Mouse (Mus musculus) left cerebral cortex, adult 8-10 months (tissue): ENCODE measurements around the gene Atp6ap2. TPM values are rescaled to one million over a fixed set of nuclear protein-coding genes. Genes with fewer than 3 reads are reported as not detected.
"Not testable (repeated sequence)": the region's sequence is repeated elsewhere in the genome, so short reads cannot be mapped to it uniquely, and the experiment has no call there.

Experiments used
- DNase-seq, 2 experiments: peaks; one replicate each; pipeline ENCODE4 v3.0.0; 2022; ENCODE audit warnings: low spot score in 2 of 2
- total RNA-seq, 4 experiments: library from RNA; stranded (reverse); gene quantifications; 2 replicates each; pipeline ENCODE4 v1.2.4; 2022

Gene Atp6ap2
- 100 to 1,000 TPM; 206 to 228 (median 213) TPM for total RNA-seq

DNA sequence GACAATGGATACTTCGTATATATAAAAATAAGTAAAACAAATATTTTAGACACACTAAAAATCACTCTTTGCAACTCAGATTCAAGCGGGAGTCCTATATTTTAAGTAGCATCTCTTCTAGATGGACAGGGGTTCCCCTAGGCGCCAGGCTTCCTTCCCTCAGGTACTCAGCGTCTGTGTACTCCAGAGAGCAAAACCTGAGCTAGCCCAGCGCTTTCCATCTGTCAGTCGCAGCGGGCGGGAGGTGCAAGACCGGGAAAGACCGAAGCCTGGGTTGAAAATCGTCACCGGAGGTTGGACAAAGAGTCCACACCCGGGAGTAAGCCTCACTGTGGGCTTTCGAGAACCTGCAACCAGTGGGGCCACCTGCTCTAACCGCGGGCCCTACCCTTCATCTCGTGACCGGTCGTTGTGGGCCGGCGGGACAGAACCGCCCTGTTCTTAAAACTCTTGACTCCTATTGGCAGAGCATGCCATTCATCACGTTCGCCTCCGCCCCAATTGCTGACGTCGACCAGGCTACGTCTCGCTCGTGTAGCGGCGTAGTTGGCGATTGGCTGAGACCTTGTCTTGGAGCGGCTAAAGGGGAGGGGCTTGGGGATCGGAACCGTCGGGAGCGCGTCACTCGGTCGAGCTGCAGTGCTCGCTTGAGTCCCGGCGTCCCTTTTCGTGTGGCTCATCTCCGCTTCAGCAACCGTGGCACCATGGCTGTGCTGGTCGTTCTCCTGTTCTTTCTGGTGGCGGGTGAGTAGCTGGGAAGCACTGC is at the start of gene Atp6ap2:
Gene Atp6ap2 (plus strand): TSS at position 610 of the 766 bp plus-strand sequence.
- peak; percentile 70 to 95 for DNase-seq

DNA sequence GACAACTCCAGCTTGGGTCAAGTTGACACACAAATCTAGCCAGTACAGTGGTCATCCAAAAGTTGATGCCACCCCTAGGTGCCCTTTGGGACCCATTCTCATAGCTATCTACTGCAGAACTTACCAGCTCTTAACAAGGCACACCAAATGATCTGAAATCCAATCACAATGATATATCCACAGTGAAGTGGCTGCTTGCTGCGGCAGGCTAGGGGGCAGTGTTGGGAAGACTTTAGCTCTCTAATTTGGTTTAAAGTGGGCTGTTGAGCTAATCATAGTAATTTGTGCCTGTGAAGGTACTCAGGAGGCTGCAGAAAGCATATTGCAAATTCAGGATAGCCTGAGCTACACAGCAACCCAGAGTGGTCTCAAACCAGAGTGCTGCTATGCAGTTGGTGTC is 43.2 kb upstream of the Atp6ap2 start:
- no peak for DNase-seq

DNA sequence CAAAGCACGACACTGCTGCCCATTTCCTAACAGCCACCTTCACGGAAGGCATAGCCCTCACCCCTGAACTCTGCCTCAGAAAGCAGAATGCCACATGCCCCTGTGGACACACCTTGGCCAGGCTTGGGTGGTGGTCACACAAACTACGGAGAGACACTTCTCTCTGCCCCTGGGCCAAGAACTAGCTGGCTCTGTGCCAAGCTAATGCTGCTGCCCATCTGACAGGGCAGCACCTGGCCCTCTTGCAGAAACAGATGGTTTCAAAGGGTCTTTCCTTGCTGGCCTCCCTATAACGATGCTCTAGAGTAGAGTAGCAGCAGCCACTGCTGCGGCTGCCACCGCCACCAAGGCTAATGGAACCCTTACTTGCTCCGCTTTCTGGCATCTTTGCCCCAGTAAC is 30.5 kb upstream of the Atp6ap2 start:
- no peak for DNase-seq

DNA sequence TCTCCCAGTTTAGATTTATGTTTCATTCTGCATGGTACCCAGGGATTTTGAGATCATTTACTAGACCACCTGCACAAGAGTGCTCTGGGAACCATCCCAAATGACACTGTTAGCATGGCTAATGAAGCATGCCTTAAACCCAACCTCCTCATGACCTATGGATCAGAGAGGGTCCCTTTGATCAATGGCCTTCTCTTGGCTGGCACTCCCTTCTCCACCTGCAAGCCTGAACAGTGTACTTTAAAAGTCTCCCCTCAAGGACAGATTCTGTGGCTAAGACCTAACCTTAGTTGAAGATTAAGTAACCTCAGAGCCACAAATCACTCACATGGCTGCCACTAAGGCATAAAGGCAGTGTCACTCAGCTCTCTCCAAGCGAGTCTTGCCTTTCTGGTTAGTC is 16.2 kb upstream of the Atp6ap2 start:
- no peak for DNase-seq

DNA sequence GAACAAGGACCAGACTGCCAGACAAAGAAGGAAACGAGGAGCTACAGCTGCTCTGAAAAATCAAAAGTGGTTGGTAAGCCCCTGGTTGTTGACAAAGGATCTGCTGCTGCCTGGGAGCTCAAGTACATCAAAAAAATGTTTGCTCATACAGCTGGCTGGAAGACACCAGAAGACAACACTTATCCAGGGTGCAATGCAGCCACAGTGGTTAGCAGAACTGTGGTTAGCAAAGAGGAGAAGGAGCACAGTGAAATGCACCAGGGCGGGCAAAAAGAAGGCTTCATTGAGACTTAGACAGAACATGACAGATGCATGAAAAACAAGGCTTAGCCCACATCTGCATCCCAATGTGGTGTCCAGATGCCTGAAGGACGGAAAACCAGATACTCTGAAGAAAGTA is 9.7 kb upstream of the Atp6ap2 start:
- no peak for DNase-seq

DNA sequence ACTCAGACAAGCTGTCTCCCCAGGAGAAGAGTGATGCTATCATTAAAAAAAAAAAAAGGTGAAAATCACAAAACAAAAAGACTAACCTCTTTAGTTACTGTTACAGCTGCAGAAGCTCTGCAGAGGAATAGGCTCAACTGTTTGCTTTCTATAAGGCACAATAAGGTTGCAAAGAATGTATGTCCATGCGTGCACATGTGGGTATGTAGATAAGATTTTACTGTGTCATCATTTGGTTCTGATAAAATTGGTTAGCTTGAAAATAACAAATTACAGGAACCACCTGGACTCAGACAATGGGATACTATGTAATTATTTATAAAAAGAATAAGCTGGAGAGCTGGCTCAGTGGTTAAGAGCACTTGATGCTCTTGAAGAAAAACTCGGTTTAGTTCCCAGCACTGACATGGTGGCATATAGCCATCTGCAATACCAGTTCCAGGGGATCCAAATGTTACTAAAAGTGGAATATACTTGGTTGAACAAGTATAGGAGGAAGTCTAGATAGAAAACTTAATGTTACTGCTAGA is 9.2 kb upstream of the Atp6ap2 start:
- no peak for DNase-seq

DNA sequence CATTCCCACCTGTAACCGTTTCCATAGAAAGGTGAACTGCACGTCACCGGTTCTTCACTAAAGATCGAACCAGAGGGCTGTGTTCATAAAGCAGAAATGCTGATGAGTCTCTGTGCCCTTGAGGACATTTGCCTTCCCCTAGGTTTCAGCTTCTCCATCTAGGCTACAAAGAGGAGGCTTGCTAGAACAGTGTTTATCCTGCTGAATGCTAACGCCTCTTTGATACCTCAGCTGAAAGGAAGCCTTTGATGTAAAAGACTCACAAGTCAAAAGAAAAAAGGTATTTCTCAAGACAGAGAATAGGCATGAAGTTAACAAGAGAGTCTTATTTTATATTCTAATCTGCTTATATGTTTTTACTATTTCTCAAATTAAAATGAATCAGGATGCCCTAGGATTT is 4.3 kb upstream of the Atp6ap2 start:
- no peak for DNase-seq

DNA sequence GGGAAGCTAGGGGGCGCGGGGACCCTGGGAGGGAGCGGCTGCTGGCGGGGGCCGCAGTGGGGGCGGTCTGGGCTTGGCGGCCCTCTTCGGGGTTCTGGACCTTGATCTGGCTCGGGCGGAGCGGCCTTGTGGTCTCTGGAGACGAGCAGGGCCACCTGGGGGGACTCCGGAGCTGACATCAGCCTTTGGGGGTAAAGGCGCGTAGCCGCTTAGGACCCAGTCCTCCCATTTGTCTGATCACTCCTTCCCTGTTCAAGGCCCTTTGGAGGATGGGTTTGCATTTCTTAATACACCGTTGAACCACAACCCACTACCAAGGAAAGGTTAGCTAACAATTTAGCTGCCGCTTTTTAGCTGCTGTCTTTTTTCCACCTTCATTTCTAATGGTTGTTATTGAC is 356 bp downstream of the Atp6ap2 start:
- no peak for DNase-seq

DNA sequence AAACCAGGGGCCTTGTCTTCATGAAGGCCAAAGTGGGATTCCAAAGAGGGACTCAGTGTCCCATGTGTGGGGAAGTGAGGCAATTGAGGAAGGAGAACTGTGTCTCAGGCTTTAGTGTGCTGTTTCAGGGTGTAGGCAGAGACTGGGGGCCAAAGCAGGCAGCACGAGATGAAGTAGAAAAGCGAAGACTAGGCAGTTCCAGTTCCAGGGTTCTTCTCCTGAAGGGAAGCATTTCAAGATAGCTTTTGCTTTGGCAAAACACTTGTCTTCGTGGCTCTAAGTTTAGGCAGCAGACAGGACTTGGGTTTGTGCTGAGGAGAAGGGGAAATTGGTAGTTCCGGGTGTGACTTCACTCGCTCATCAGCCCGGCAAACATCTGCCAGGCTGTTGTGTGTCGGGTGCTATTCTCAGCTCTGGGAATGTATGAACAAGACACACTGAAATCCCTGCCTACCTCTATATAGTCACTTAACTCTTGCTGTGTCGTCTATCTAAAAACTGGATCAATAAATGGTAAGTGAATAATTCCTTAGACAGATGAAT is 3.9 kb downstream of the Atp6ap2 start:
- DNase-seq = no peak

DNA sequence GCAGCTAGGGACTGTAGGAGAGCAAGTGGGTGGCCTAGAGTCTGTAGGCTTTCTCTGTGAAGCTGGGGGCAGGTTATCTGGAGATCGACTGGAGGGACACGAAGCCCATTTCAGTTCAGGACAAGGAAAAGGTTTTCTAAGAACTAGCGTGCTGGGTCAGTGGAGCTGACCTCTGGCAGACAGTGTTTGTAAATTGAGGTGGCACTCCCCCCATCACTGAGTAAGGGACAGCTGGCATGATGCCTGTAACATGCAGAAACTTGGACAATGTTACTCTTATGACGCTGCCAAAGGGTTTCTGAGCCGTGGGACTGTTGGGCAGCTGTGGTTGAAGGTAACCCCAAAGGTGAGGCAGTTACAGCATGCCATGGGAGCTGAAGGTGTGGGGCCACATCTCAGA is 4.4 kb downstream of the Atp6ap2 start:
- DNase-seq = no peak

DNA sequence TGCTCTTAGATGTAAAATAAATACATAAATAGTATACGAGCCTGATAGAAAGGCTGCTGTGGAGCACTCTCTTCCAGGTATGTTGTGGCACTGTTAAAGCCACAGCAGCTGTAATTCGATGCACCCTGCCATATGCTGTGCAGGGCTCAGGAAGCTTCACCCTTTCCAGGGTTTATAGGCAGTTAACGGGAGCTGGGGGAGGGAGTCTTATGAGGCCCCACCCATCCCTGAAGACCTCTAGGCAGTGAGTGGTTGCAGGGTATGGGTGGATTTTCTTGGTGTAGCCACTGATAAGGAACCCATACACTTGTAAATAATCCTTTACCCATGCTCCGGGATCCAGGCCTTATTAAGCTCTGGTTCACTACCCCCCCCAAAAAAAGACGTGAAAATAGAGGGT is 6.2 kb downstream of the Atp6ap2 start:
- DNase-seq = no peak

DNA sequence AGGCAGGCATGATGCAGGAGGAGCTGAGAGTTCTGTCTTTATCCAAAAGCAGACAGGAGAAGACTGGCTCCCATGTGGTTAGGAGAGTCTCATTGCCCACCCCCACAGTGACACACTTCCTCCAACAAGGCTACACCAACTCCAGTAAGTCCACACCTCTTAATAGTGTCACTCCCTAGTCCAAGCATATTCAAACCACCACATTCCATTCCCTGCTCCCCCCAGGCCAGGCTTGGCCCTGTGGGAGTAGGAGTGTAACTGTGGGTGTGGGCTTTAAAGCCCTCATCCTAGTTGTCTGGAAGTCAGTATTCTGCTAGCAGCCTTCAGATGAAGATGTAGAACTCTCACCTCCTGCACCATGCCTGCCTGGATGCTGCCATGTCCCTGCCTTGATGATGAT is 22.9 kb downstream of the Atp6ap2 start:
- not testable (repeated sequence) for DNase-seq

DNA sequence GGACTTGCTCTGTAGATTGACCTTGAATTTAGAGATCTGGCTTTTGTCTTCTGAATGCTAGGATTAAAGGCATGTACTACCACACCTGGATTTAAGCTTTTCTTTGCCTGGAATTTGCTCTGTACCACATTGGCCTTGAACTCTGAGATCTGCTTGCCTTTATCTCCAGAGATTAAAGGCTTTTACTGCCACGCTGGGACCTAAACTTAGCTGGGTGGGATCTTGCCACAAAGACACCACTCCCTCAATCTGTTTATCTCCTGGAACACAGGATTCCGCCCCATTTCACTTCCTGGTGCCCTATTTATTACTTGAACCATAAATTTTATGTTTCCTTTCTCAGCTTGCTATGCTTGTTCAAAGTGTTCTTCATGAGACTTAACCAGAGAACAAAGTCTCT is 23.6 kb downstream of the Atp6ap2 start:
- DNase-seq = no peak

DNA sequence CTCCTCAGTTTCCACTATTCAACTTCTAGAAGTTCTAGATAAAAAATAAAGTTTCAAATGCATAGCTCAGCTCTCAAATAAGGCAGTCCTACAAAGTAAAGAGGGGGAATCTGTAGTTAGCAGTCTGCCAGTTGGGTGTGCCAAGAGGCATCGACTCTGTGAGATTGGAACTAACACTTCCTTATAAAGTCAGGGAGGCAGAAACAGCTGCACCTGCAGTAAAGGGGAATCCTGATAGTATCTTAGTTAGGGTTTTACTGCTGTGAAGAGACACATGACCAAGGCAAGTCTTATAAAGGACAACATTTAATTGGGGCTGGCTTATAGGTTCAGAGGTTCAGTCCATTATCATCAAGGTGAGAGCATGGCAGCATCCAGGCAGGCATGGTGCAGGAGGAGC is 24.8 kb downstream of the Atp6ap2 start:
- not testable (repeated sequence) for DNase-seq

DNA sequence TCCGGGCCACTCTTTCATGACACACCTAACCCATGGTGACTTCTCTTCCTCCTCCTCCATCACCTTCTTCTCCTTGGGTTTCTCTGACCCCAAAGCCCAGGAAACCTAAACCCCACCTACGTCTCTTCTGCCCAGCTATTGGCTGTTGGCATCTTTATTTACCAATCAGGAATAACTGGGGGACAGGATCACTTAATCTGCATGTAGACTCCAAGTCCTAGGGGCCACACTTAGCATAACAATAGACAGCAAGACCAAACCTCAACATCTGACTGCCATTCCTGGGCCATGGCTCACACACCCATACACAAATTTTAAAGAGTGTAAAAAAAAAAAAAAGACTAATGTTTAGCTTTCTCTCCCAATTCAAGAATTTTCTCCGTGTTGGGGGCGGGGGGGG is 37.5 kb downstream of the Atp6ap2 start:
- DNase-seq = no peak

DNA sequence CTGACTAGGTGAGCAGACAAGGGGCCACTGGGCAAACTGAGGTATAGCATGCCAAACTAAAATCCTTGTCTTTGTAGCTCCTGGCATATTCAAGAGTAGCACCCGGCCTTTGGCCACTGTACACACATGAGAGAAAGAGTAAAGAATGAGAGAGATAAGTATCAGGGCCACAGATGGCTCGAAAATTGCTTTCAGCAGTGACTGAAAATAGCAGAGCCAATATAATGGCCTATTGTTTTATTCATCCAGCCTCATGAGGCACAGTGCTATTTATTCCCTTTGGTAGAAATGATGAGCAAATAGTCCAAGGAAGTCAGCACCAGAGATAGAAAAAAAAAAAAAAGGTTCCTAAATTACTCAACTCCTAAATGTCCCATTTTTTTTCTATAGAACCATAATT is 57.4 kb downstream of the Atp6ap2 start:
- DNase-seq = no peak

DNA sequence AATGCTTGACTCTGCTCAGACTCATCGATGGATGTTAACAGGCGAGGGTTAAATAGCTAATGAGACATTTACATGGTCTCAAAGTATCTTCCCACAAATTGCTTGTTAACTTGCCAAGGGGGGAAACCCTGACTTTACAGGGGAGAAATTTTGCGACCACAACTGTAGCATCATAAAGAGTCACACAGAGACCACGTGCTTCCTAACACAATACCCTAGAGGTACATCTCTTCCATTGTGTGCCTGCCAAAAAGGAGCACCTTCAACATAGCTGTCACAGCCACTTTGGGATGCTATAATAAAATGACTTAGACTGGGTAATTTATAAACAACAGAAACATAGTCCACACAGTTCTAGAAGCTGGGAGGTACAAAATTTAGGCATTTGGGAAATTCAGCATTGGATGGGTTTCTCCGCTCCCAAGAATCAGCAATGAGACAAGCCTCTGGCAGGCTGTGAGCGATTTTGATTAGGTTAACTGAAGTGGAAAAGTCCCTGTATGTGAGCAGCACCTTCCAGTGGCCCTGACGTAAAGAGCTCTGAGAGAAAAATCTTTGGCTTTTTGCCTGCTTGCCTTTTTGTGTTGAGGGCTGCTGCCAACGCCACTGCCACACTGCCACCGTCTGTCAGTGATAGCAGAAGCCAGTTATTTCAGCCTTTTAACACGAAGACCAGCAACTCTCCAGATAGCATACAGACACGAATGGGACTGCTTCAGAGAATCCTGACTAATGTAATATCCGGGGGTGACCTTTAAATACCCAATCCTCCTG is 58.1 kb downstream of the Atp6ap2 start:
- DNase-seq = no peak

DNA sequence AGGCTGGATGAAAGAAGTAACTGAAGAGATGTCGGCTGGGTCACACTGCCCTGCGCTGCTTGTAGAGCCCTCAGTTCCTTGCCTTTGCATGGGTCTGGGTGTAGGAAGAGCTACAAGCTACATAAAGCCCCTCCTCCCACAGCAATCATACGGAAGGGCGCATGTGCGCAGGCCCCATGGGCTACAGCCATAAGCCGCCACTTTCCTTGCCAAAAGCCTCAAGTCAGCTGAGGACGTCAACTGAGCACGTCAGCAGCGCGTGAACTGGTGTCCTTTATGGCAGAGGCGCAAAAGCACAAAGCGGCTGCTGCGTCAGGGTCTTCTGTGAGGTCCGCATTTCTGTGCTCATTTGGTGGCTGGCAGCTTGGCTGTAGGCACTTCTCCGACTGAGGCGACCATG is 64.3 kb downstream of the Atp6ap2 start:
- DNase-seq = no peak

DNA sequence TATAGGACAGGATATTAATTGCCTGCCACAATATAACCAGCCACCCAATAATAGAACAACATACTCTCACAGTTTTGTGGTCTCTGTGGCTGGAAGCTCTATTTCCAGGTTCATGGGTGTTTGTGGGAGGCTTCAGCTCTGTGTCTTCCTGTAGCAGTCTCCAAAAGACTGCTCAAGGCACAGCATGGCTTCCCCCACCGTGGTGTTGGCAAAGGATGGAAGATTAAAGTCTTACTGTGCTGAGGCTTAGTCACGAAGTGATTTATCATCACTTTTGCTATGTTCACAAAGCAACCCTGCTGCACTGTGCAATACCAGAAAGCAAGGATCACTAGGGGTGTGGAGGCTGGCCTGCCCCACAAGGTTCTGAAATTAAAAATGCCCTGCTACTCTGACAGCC is 66.3 kb downstream of the Atp6ap2 start:
- DNase-seq = peak in 1 of 2 experiments; percentile 26
